Mouse (Mus musculus) MEL (cell line): ENCODE measurements around the gene Zc3h10.

Experiments
- CTCF ChIP-seq, 3 experiments: IDR thresholded peaks in 2 of 3; conservative IDR thresholded peaks in 1 of 3; 2 replicates each; pipeline ENCODE4 v1.5.1; 2011 to 2012; ENCODE audit warnings: low read length in 3 of 3, low read depth in 2 of 3, mild to moderate bottlenecking in 2 of 3, improper control_type of control experiment in 1 of 3, inconsistent platforms in 1 of 3, mixed read lengths in 1 of 3, moderate library complexity in 1 of 3; ENCODE audit not compliant: control insufficient read depth in 1 of 3, insufficient read depth in 1 of 3, poor library complexity in 1 of 3, severe bottlenecking in 1 of 3
- EP300 ChIP-seq, 2 experiments: IDR thresholded peaks; 2 replicates each; pipeline ENCODE4 v1.6.1; 2011; ENCODE audit warnings: improper control_type of control experiment in 2 of 2, low read length in 2 of 2, low read depth in 1 of 2, mild to moderate bottlenecking in 1 of 2
- MEF2A ChIP-seq: IDR thresholded peaks from 2 replicates; pipeline ENCODE4 v1.6.1; 2014; ENCODE audit warnings: low read depth, mild to moderate bottlenecking, inconsistent platforms, low read length, improper control_type of control experiment; ENCODE audit not compliant: poor library complexity, insufficient replicate concordance, severe bottlenecking; ENCODE audit errors: extremely low read depth
- POLR2A ChIP-seq, 2 experiments: IDR thresholded peaks; 2 replicates each; pipeline ENCODE4 v1.6.1; 2011 to 2012; ENCODE audit warnings: low read length in 2 of 2, mild to moderate bottlenecking in 2 of 2, control low read depth in 1 of 2, improper control_type of control experiment in 1 of 2, low read depth in 1 of 2, moderate library complexity in 1 of 2; ENCODE audit not compliant: control insufficient read depth in 1 of 2, insufficient read depth in 1 of 2, poor library complexity in 1 of 2
- SMC3 ChIP-seq: IDR thresholded peaks from 2 replicates; pipeline ENCODE4 v1.6.1; 2011; ENCODE audit warnings: low read depth, low read length, improper control_type of control experiment

DNA sequence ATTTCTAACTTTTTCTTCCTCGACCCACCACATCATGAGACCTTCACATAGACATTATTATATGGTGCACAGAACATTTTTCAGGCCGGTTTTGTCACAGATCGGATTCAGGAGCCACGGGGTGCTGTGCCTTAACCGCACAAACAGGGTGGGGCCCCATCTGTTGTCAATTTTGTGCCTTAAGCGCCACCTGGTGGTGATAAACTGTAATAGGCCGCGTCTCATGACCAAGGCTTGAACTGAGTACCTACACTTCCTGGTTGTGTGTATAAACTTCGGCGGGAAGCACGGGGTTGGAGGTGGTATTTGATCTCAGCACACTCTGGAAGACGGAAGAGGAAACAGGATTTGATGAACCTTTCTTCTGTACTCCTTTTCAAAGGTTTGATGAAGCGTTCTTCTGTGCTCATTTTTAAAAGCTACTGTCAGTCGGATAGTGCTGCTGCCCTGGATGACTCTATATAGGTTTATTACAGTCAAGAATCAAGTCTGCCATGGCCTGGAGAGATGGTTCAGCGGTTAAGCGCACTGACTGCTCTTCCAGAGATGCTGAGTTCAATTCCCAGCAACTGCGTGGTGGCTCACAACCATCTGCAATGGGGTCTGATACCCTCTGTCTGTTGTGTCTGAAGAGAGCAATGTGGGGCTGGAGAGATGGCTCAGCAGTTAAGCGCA lies 11.2 kb downstream of the Zc3h10 start:
- TF ChIP-seq MEF2A (no peak), CTCF (IDR thresholded peaks at IDR 0.05 in 2 of 3, conservative IDR thresholded peaks at IDR 0.05 in 1 of 3; ENCODE audit: control insufficient read depth in 1 of 3, insufficient read depth in 1 of 3, low read depth in 2 of 3, low read length in 3 of 3, poor library complexity in 1 of 3, severe bottlenecking in 1 of 3) (peak in 2 of 3 experiments; percentile 79 to 84), POLR2A (IDR thresholded peaks at IDR 0.05; ENCODE audit: control insufficient read depth in 1 of 2, insufficient read depth in 1 of 2, low read depth in 1 of 2, low read length in 2 of 2, poor library complexity in 1 of 2) (peak in 1 of 2 experiments; percentile 51; a peak in 2 of 4 replicates), EP300 (IDR thresholded peaks at IDR 0.05; ENCODE audit: low read depth in 1 of 2, low read length in 2 of 2) (peak; percentile 5 to 60; a peak in 2 of 4 replicates), SMC3 (peak; percentile 95)
